Mouse (Mus musculus): ENCODE results near the gene Fgf8. TPM values are rescaled to one million over a fixed set of nuclear protein-coding genes. Genes with fewer than 3 reads are reported as not detected.
A peak's percentile ranks its signal among the peaks of the same experiment; 100 is the strongest.

The Fgf8 gene
- polyA plus RNA-seq, 1 experiment from 2014 or later, result 0.15 TPM

GRCm38 (mm10) chr19:45781676-45782075, 39.0 kb upstream of the Fgf8 start:
- peaks cover 30% of the 10 kb centered on the region for H3K36me3 ChIP-seq
- H3K4me3 ChIP-seq (replicated peaks), result peak overlapping the region; percentile 93
- H3K9ac ChIP-seq, result no peak overlapping the region
- peaks cover 24% of the 10 kb centered on the region for H3K4me1 ChIP-seq
- H3K27me3 ChIP-seq, result no peaks in the 10 kb centered on the region
- 53% methylated on average over 8 of the region's 8 CpGs for WGBS
- peak overlapping the region; percentile 60 for H3K4me2 ChIP-seq (replicated peaks)
- H3K9me3 ChIP-seq (replicated peaks), result no peaks in the 10 kb centered on the region
- no peak overlapping the region for H3K27ac ChIP-seq (replicated peaks)
- no peak for ATAC-seq (ENCODE audit: insufficient number of reproducible peaks, low FRiP score, low TSS enrichment, low read depth)

GRCm38 (mm10) chr19:45780350-45780915, 37.7 kb upstream of the Fgf8 start:
- no peaks in the 10 kb centered on the region for H3K9me3 ChIP-seq (replicated peaks)
- H3K4me1 ChIP-seq, result peaks cover 20% of the 10 kb centered on the region
- 88% methylated on average over 13 of the region's 13 CpGs for WGBS
- H3K4me3 ChIP-seq (replicated peaks), result no peak overlapping the region
- no peak overlapping the region for H3K9ac ChIP-seq
- H3K27me3 ChIP-seq, result no peaks in the 10 kb centered on the region
- ATAC-seq (ENCODE audit: insufficient number of reproducible peaks, low FRiP score, low TSS enrichment, low read depth), result no peak
- peaks cover 41% of the 10 kb centered on the region for H3K36me3 ChIP-seq
- H3K27ac ChIP-seq (replicated peaks), result no peak overlapping the region
- H3K4me2 ChIP-seq (replicated peaks), result peak overlapping the region; percentile 0; the same call in 1 of the 2 replicates

GRCm38 (mm10) chr19:45775486-45775885, 32.8 kb upstream of the Fgf8 start:
- Histone ChIP-seq H3K9me3 (replicated peaks) (no peaks in the 10 kb centered on the region), H3K27me3 (no peaks in the 10 kb centered on the region), H3K4me2 (replicated peaks) (no peak overlapping the region), H3K27ac (replicated peaks) (no peak overlapping the region), H3K36me3 (peaks cover 89% of the 10 kb centered on the region), H3K9ac (no peak overlapping the region), H3K4me3 (replicated peaks) (no peak overlapping the region), H3K4me1 (peaks cover 3% of the 10 kb centered on the region)
- WGBS, result 79% methylated on average over 2 of the region's 2 CpGs
- ATAC-seq (ENCODE audit: insufficient number of reproducible peaks, low FRiP score, low TSS enrichment, low read depth), result no peak

- H3K27me3 ChIP-seq, result no peaks in the 10 kb centered on the region
- H3K36me3 ChIP-seq, result peaks cover 95% of the 10 kb centered on the region
- H3K4me3 ChIP-seq (replicated peaks), result no peak overlapping the region
- H3K9ac ChIP-seq, result no peak overlapping the region
- ATAC-seq (ENCODE audit: insufficient number of reproducible peaks, low FRiP score, low TSS enrichment, low read depth), result no peak
- H3K4me1 ChIP-seq, result no peaks in the 10 kb centered on the region
- H3K4me2 ChIP-seq (replicated peaks), result no peak overlapping the region
- no peaks in the 10 kb centered on the region for H3K9me3 ChIP-seq (replicated peaks)
- no peak overlapping the region for H3K27ac ChIP-seq (replicated peaks)
- WGBS, result 88% methylated on average over 5 of the region's 5 CpGs
Observed at GRCm38 (mm10) chr19:45771501-45771900, 28.8 kb upstream of the Fgf8 start.

GRCm38 (mm10) chr19:45760810-45761209, 18.1 kb upstream of the Fgf8 start:
- WGBS, result 92% methylated on average over 3 of the region's 3 CpGs
- H3K9ac ChIP-seq, result no peak overlapping the region
- H3K4me2 ChIP-seq (replicated peaks), result no peak overlapping the region
- H3K4me3 ChIP-seq (replicated peaks), result no peak overlapping the region
- H3K9me3 ChIP-seq (replicated peaks), result no peaks in the 10 kb centered on the region
- no peak for ATAC-seq (ENCODE audit: insufficient number of reproducible peaks, low FRiP score, low TSS enrichment, low read depth)
- H3K27me3 ChIP-seq, result no peaks in the 10 kb centered on the region
- H3K27ac ChIP-seq (replicated peaks), result no peak overlapping the region
- no peaks in the 10 kb centered on the region for H3K4me1 ChIP-seq
- H3K36me3 ChIP-seq, result peaks cover 83% of the 10 kb centered on the region

- Histone ChIP-seq H3K4me2 (replicated peaks) (no peak overlapping the region), H3K36me3 (peaks cover 87% of the 10 kb centered on the region), H3K27ac (replicated peaks) (no peak overlapping the region), H3K9me3 (replicated peaks) (no peaks in the 10 kb centered on the region), H3K27me3 (no peaks in the 10 kb centered on the region), H3K9ac (no peak overlapping the region), H3K4me3 (replicated peaks) (no peak overlapping the region), H3K4me1 (no peaks in the 10 kb centered on the region)
- 86% methylated on average over 5 of the region's 5 CpGs for WGBS
- no peak for ATAC-seq (ENCODE audit: insufficient number of reproducible peaks, low FRiP score, low TSS enrichment, low read depth)
Observed at GRCm38 (mm10) chr19:45758671-45759070, 16.0 kb upstream of the Fgf8 start.

- no peaks in the 10 kb centered on the region for H3K9me3 ChIP-seq (replicated peaks)
- no peak overlapping the region for H3K9ac ChIP-seq
- 88% methylated on average over 3 of the region's 3 CpGs for WGBS
- no peaks in the 10 kb centered on the region for H3K27me3 ChIP-seq
- H3K36me3 ChIP-seq, result peaks cover 64% of the 10 kb centered on the region
- no peak overlapping the region for H3K4me3 ChIP-seq (replicated peaks)
- no peak for ATAC-seq (ENCODE audit: insufficient number of reproducible peaks, low FRiP score, low TSS enrichment, low read depth)
- H3K4me1 ChIP-seq, result peaks cover 4% of the 10 kb centered on the region
- no peak overlapping the region for H3K4me2 ChIP-seq (replicated peaks)
- no peak overlapping the region for H3K27ac ChIP-seq (replicated peaks)
Observed at GRCm38 (mm10) chr19:45753551-45753950, 10.8 kb upstream of the Fgf8 start.

GRCm38 (mm10) chr19:45751881-45752280, 9.2 kb upstream of the Fgf8 start:
- H3K4me1 ChIP-seq, result peaks cover 16% of the 10 kb centered on the region
- ATAC-seq (ENCODE audit: insufficient number of reproducible peaks, low FRiP score, low TSS enrichment, low read depth), result no peak
- no peak overlapping the region for H3K4me3 ChIP-seq (replicated peaks)
- H3K27me3 ChIP-seq, result no peaks in the 10 kb centered on the region
- H3K36me3 ChIP-seq, result peaks cover 49% of the 10 kb centered on the region
- WGBS, result 79% methylated on average over 7 of the region's 7 CpGs
- no peaks in the 10 kb centered on the region for H3K9me3 ChIP-seq (replicated peaks)
- H3K4me2 ChIP-seq (replicated peaks), result no peak overlapping the region
- no peak overlapping the region for H3K27ac ChIP-seq (replicated peaks)
- no peak overlapping the region for H3K9ac ChIP-seq

GRCm38 (mm10) chr19:45749243-45750043, 6.7 kb upstream of the Fgf8 start, which contains the start of gene Npm3:
Gene Npm3 (minus strand): TSS chr19:45749591.
- under 1% methylated on average over 58 of the region's 60 CpGs for WGBS
- Histone ChIP-seq H3K27me3 (peaks cover 23% of the 10 kb centered on the region), H3K4me2 (replicated peaks) (peak within 1 kb of the TSS; percentile 88), H3K36me3 (peaks cover 27% of the 10 kb centered on the region), H3K4me3 (replicated peaks) (peak within 1 kb of the TSS; percentile 92), H3K27ac (replicated peaks) (no peak within 1 kb of the TSS), H3K9me3 (replicated peaks) (no peaks in the 10 kb centered on the region), H3K4me1 (peaks cover 31% of the 10 kb centered on the region), H3K9ac (peak within 1 kb of the TSS; percentile 72)
- peak; percentile 81 for ATAC-seq (ENCODE audit: insufficient number of reproducible peaks, low FRiP score, low TSS enrichment, low read depth)

- H3K9ac ChIP-seq, result peak overlapping the region; percentile 72
- no peak overlapping the region for H3K27ac ChIP-seq (replicated peaks)
- H3K27me3 ChIP-seq, result peaks cover 29% of the 10 kb centered on the region
- H3K4me2 ChIP-seq (replicated peaks), result peak overlapping the region; percentile 88
- H3K36me3 ChIP-seq, result peaks cover 21% of the 10 kb centered on the region
- ATAC-seq (ENCODE audit: insufficient number of reproducible peaks, low FRiP score, low TSS enrichment, low read depth), result peak; percentile 12
- H3K4me1 ChIP-seq, result peaks cover 31% of the 10 kb centered on the region
- WGBS, result 1% methylated on average over 33 of the region's 33 CpGs
- peak overlapping the region; percentile 92 for H3K4me3 ChIP-seq (replicated peaks)
- no peaks in the 10 kb centered on the region for H3K9me3 ChIP-seq (replicated peaks)
Observed at GRCm38 (mm10) chr19:45748691-45749242, 6.1 kb upstream of the Fgf8 start.

- Histone ChIP-seq H3K27me3 (peaks cover 35% of the 10 kb centered on the region), H3K9ac (peak overlapping the region; percentile 72; the same call in 1 of the 2 replicates), H3K4me1 (peaks cover 34% of the 10 kb centered on the region), H3K4me2 (replicated peaks) (peak overlapping the region; percentile 88), H3K4me3 (replicated peaks) (peak overlapping the region; percentile 92), H3K27ac (replicated peaks) (no peak overlapping the region), H3K9me3 (replicated peaks) (no peaks in the 10 kb centered on the region), H3K36me3 (peaks cover 16% of the 10 kb centered on the region)
- ATAC-seq (ENCODE audit: insufficient number of reproducible peaks, low FRiP score, low TSS enrichment, low read depth), result no peak
- WGBS, result 48% methylated on average over 9 of the region's 9 CpGs
Observed at GRCm38 (mm10) chr19:45748206-45748605, 5.5 kb upstream of the Fgf8 start.
